In genomic region chr6:117861848-117862247, GRCm38 (mm10) we compare ENCODE assay signal across 8 mouse cellular contexts. TPM values are rescaled to one million over a fixed set of nuclear protein-coding genes. Genes with fewer than 3 reads are reported as not detected.
DNase-seq lines count a peak whose midpoint lies in the region; ATAC-seq and TF ChIP-seq lines count a peak whose summit lies in the region.

Zfp239 (plus strand) TSS chr6:117862100.

- peaks cover 3 to 4% of the 10 kb centered on the region in 2 experiments; a peak in 2 of 4 replicates for H3K4me1 ChIP-seq in heart, embryonic 14.5 days (ENCODE audit: control insufficient read depth in 2 of 2, insufficient read depth in 2 of 2, low read length in 2 of 2)
- H3K4me1 ChIP-seq in MEL (ENCODE audit: control insufficient read depth in 1 of 2, insufficient read depth in 2 of 2, low read length in 2 of 2) = peaks cover 0 to 3% of the 10 kb centered on the region in 2 experiments; a peak in 1 of 4 replicates
- H3K4me1 ChIP-seq in forebrain, embryonic 15.5 days = 0 out of 2 replicates have a peak, but pooled peaks cover 6% of the 10 kb centered on the region
- H3K4me1 ChIP-seq in limb, embryonic 12.5 days (replicated peaks) = peaks cover 5% of the 10 kb centered on the region; the same call in 1 of the 2 replicates
- peaks cover 7% of the 10 kb centered on the region for H3K4me1 ChIP-seq in stomach, embryonic 16.5 days (ENCODE audit: control insufficient read depth, insufficient read depth, low read length)

- no peak for DNase-seq in heart, postnatal 25 days (ENCODE audit: low spot score)
- DNase-seq in MEL (ENCODE audit: low read depth, low spot score) = peak; percentile 72
- DNase-seq in right cerebral cortex, postnatal 14 days = no peak

- no peak for TF ChIP-seq CTCF in MEL (IDR thresholded peaks at IDR 0.05 in 2 of 3, conservative IDR thresholded peaks at IDR 0.05 in 1 of 3; ENCODE audit: control insufficient read depth in 1 of 3, insufficient read depth in 1 of 3, low read depth in 2 of 3, low read length in 3 of 3, poor library complexity in 1 of 3, severe bottlenecking in 1 of 3)

- intact Hi-C loops in heart, postnatal 25 days (cut with DNase I) = no loop called here

- H3K36me3 ChIP-seq in heart, embryonic 14.5 days (ENCODE audit: control insufficient read depth, insufficient read depth, low read length) = no peaks in the 10 kb centered on the region
- peaks cover 0 to 10% of the 10 kb centered on the region in 2 experiments; a peak in 2 of 4 replicates for H3K36me3 ChIP-seq in MEL (ENCODE audit: control insufficient read depth in 1 of 2, insufficient read depth in 2 of 2, low read length in 2 of 2)
- H3K36me3 ChIP-seq in forebrain, embryonic 15.5 days = no peaks in the 10 kb centered on the region
- no peaks in the 10 kb centered on the region for H3K36me3 ChIP-seq in limb, embryonic 12.5 days
- no peaks in the 10 kb centered on the region for H3K36me3 ChIP-seq in stomach, embryonic 16.5 days (ENCODE audit: control insufficient read depth, insufficient read depth, low read length)

- 61% methylated on average over 6 of the region's 6 CpGs for WGBS in heart, embryonic 14.5 days
- 71% methylated on average over 6 of the region's 6 CpGs for WGBS in forebrain, embryonic 15.5 days
- WGBS in limb, embryonic 12.5 days = 68% methylated on average over 6 of the region's 6 CpGs
- 49% methylated on average over 6 of the region's 6 CpGs for WGBS in stomach, embryonic 16.5 days

- ATAC-seq in heart, embryonic 14.5 days (ENCODE audit: insufficient number of reproducible peaks, insufficient read depth, low FRiP score, low read depth) = no peak
- ATAC-seq in forebrain, embryonic 15.5 days (replicated peaks) = no peak
- ATAC-seq in limb, embryonic 12.5 days (ENCODE audit: insufficient number of reproducible peaks, insufficient read depth, low FRiP score, low TSS enrichment, low read depth) = no peak
- no peak for ATAC-seq in stomach, embryonic 16.5 days (ENCODE audit: insufficient read depth, low FRiP score)
- no peak for ATAC-seq in megakaryocyte-erythroid progenitor cell, adult 5-6 weeks (replicated peaks; ENCODE audit: low FRiP score, low TSS enrichment, poor library complexity, severe bottlenecking)

- H3K9ac ChIP-seq in heart, embryonic 14.5 days (ENCODE audit: low read length) = peak within 1 kb of the TSS; percentile 72
- H3K9ac ChIP-seq in MEL (ENCODE audit: control insufficient read depth, low read depth, low read length, poor library complexity, severe bottlenecking) = peak within 1 kb of the TSS; percentile 71
- peak within 1 kb of the TSS; percentile 75 for H3K9ac ChIP-seq in forebrain, embryonic 15.5 days (replicated peaks)
- peak within 1 kb of the TSS; percentile 73 for H3K9ac ChIP-seq in limb, embryonic 12.5 days (replicated peaks)
- peak within 1 kb of the TSS; percentile 72 for H3K9ac ChIP-seq in stomach, embryonic 16.5 days (ENCODE audit: low read length)

- TF ChIP-seq POLR2A in MEL (IDR thresholded peaks at IDR 0.05; ENCODE audit: control insufficient read depth in 1 of 2, insufficient read depth in 1 of 2, low read depth in 1 of 2, low read length in 2 of 2, poor library complexity in 1 of 2) = 0 out of 4 replicates have a peak, but pooled peaks of 1 of the 2 experiments have one; percentile 31

- no peaks in the 10 kb centered on the region for H3K27me3 ChIP-seq in heart, embryonic 14.5 days (ENCODE audit: control insufficient read depth, insufficient read depth, low read length)
- no peaks in the 10 kb centered on the region for H3K27me3 ChIP-seq in MEL (ENCODE audit: control insufficient read depth in 1 of 2, insufficient read depth in 2 of 2, low read length in 2 of 2)
- no peaks in the 10 kb centered on the region for H3K27me3 ChIP-seq in forebrain, embryonic 15.5 days
- no peaks in the 10 kb centered on the region for H3K27me3 ChIP-seq in limb, embryonic 12.5 days
- no peaks in the 10 kb centered on the region for H3K27me3 ChIP-seq in stomach, embryonic 16.5 days (ENCODE audit: control insufficient read depth, insufficient read depth, low read length)

- peak within 1 kb of the TSS; percentile 71 to 72 for H3K4me3 ChIP-seq in heart, embryonic 14.5 days (ENCODE audit: control insufficient read depth in 1 of 2, insufficient read depth in 1 of 2, low read depth in 1 of 2, low read length in 2 of 2)
- peak within 1 kb of the TSS; percentile 69 to 87 for H3K4me3 ChIP-seq in MEL (ENCODE audit: control insufficient read depth in 1 of 2, insufficient read depth in 1 of 2, low read depth in 2 of 2, low read length in 2 of 2)
- H3K4me3 ChIP-seq in forebrain, embryonic 15.5 days = peak within 1 kb of the TSS; percentile 91
- H3K4me3 ChIP-seq in limb, embryonic 12.5 days (replicated peaks) = peak within 1 kb of the TSS; percentile 76
- peak within 1 kb of the TSS; percentile 59 for H3K4me3 ChIP-seq in stomach, embryonic 16.5 days (replicated peaks; ENCODE audit: low read length)

- no peaks in the 10 kb centered on the region for H3K9me3 ChIP-seq in heart, embryonic 14.5 days (ENCODE audit: control insufficient read depth, low read length)
- H3K9me3 ChIP-seq in MEL (replicated peaks; ENCODE audit: insufficient read depth, low read length) = no peaks in the 10 kb centered on the region
- no peaks in the 10 kb centered on the region for H3K9me3 ChIP-seq in forebrain, embryonic 15.5 days
- no peaks in the 10 kb centered on the region for H3K9me3 ChIP-seq in limb, embryonic 12.5 days
- H3K9me3 ChIP-seq in stomach, embryonic 16.5 days (replicated peaks; ENCODE audit: control insufficient read depth, low read length) = no peaks in the 10 kb centered on the region

- peak within 1 kb of the TSS; percentile 99 for H3K4me2 ChIP-seq in heart, embryonic 14.5 days (ENCODE audit: low read length)
- peak within 1 kb of the TSS; percentile 91 for H3K4me2 ChIP-seq in forebrain, embryonic 15.5 days (replicated peaks)
- peak within 1 kb of the TSS; percentile 79 for H3K4me2 ChIP-seq in limb, embryonic 12.5 days
- H3K4me2 ChIP-seq in stomach, embryonic 16.5 days (ENCODE audit: low read depth, low read length) = peak within 1 kb of the TSS; percentile 84

- H3K27ac ChIP-seq in heart, embryonic 14.5 days (replicated peaks in 1 of 2; ENCODE audit: control insufficient read depth in 1 of 2, insufficient read depth in 1 of 2, low read depth in 2 of 2, low read length in 2 of 2) = no peak within 1 kb of the TSS
- H3K27ac ChIP-seq in MEL (ENCODE audit: control insufficient read depth, low read depth, low read length) = peak within 1 kb of the TSS; percentile 70
- H3K27ac ChIP-seq in forebrain, embryonic 15.5 days (replicated peaks) = no peak within 1 kb of the TSS
- no peak within 1 kb of the TSS for H3K27ac ChIP-seq in limb, embryonic 12.5 days
- no peak within 1 kb of the TSS for H3K27ac ChIP-seq in stomach, embryonic 16.5 days (ENCODE audit: low read length)

- TF ChIP-seq EP300 in MEL (IDR thresholded peaks at IDR 0.05; ENCODE audit: low read depth in 1 of 2, low read length in 2 of 2) = no peak

- H3K79me2 ChIP-seq in MEL (ENCODE audit: control insufficient read depth, insufficient read depth, low read length, poor library complexity) = peaks cover 2% of the 10 kb centered on the region; the same call in 1 of the 2 replicates

- TF ChIP-seq RAD21 in MEL (IDR thresholded peaks at IDR 0.05; ENCODE audit: low read depth, low read length) = no peak

TF ChIP-seq in MEL, 35 proteins besides CTCF, POLR2A, EP300 and RAD21:
- TF ChIP-seq TBP (IDR thresholded peaks at IDR 0.05; ENCODE audit: low read depth, low read length) (no peak), ZMIZ1 (IDR thresholded peaks at IDR 0.05; ENCODE audit: low read depth, low read length) (no peak), USF1 (IDR thresholded peaks at IDR 0.05; ENCODE audit: low read depth, low read length) (no peak), E2F4 (IDR thresholded peaks at IDR 0.05; ENCODE audit: borderline replicate concordance, low read depth, low read length) (no peak), SIN3A (IDR thresholded peaks at IDR 0.05; ENCODE audit: low read length) (no peak), ZC3H11A (IDR thresholded peaks at IDR 0.05; ENCODE audit: low read depth, low read length) (no peak), CHD1 (IDR thresholded peaks at IDR 0.05; ENCODE audit: low read depth, low read length) (no peak), MYB (IDR thresholded peaks at IDR 0.05; ENCODE audit: low read depth, low read length) (no peak), JUND (IDR thresholded peaks at IDR 0.05; ENCODE audit: low read depth, low read length) (no peak), SMC3 (IDR thresholded peaks at IDR 0.05; ENCODE audit: low read depth, low read length) (no peak), NRF1 (IDR thresholded peaks at IDR 0.05; ENCODE audit: insufficient read depth, low read depth, low read length, poor library complexity, severe bottlenecking) (no peak), ETS1 (IDR thresholded peaks at IDR 0.05; ENCODE audit: low read depth, low read length) (no peak), MAZ (IDR thresholded peaks at IDR 0.05; ENCODE audit: low read depth, low read length) (no peak), MEF2A (IDR thresholded peaks at IDR 0.05; ENCODE audit: extremely low read depth, insufficient replicate concordance, low read depth, low read length, poor library complexity, severe bottlenecking) (no peak), CHD2 (IDR thresholded peaks at IDR 0.05; ENCODE audit: low read length) (no peak), UBTF (IDR thresholded peaks at IDR 0.05; ENCODE audit: borderline replicate concordance, insufficient read depth, low read depth, low read length) (no peak), BHLHE40 (IDR thresholded peaks at IDR 0.05; ENCODE audit: borderline replicate concordance, low read depth, low read length) (no peak), MAX (IDR thresholded peaks at IDR 0.05; ENCODE audit: low read length) (no peak), USF2 (IDR thresholded peaks at IDR 0.05; ENCODE audit: borderline replicate concordance in 1 of 2, insufficient read depth in 1 of 2, low read depth in 1 of 2, low read length in 2 of 2) (no peak)

RNA-seq across cellular contexts. Expression of gene Zfp239, which starts in this region (rescaled TPM):
- 0.96 and 1.7 TPM in 2 replicates for polyA plus RNA-seq in heart, embryonic 14.5 days (2014; fragmentation: Nextera tagmentation; extraction: Ambion mirVana)
- total RNA-seq in heart, postnatal 25 days (2021) = under 1 TPM; 0.16 to 0.25 TPM
- 17.9 and 20.4 TPM in 2 replicates for total RNA-seq in MEL (2012; rRNA removed)
- polyA plus RNA-seq in MEL (2012; ENCODE audit: insufficient read depth in 1 of 2, insufficient read length in 2 of 2, low read depth in 1 of 2, low replicate concordance in 2 of 2, missing spikeins in 1 of 2) = 10 to 100 TPM in 1 of 2 experiments, not detected in 1; 18.6 TPM
- 14.3 and 16.2 TPM in 2 replicates for polyA plus RNA-seq in forebrain, embryonic 15.5 days (2015; fragmentation: Nextera tagmentation; extraction: Ambion mirVana)
- 15.8 and 16.1 TPM in 2 replicates for polyA plus RNA-seq in limb, embryonic 12.5 days (2016; fragmentation: Nextera tagmentation; extraction: Ambion mirVana)
- 4.8 and 6.0 TPM in 2 replicates for polyA plus RNA-seq in stomach, embryonic 16.5 days (2015; fragmentation: Nextera tagmentation; extraction: Ambion mirVana)
- 7.3 and 8.1 TPM in 2 replicates for total RNA-seq in megakaryocyte-erythroid progenitor cell, adult 5-6 weeks (2014; fragmentation: Nextera tagmentation)
- 2.4 and 21.7 TPM in 2 replicates for total RNA-seq in megakaryocyte-erythroid progenitor cell, adult 5-6 weeks (2017)
